Mouse (Mus musculus) frontal cortex, postnatal 36 days (tissue): ENCODE measurements around the gene Aurkaip1.

ENCODE experiments used
- DNase-seq, 2 experiments: peaks; one replicate each; pipeline ENCODE4 v3.0.0; 2022; ENCODE audit warnings: low spot score in 2 of 2

Aurkaip1 gene

GRCm38 (mm10) chr4:155829866-155830265 is 1.2 kb upstream of the Aurkaip1 start:
- no peak for DNase-seq

DNA sequence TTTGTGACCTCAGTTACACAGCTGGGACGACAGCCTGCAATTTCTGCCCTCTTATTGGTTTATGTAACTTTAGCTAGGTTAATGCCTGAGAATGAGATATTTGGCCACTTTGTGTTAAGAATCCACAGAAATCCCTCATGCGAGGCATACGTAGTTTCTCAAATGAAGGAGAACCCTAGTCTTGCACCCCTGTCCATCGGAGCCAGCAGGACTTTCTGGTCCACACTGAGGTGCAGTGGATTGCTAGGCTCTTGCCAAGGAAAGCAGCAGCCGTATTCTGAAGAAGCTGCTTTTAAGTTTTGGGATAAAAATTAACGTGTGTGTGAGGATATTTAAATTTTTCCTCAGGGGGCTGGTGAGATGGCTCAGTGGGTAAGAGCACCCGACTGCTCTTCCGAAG is 476 bp upstream of the Aurkaip1 start:
- no peak for DNase-seq

- peak in 1 of 2 experiments; percentile 10 for DNase-seq
Measured at GRCm38 (mm10) chr4:155831831-155832230, 759 bp downstream of the Aurkaip1 start.

DNA sequence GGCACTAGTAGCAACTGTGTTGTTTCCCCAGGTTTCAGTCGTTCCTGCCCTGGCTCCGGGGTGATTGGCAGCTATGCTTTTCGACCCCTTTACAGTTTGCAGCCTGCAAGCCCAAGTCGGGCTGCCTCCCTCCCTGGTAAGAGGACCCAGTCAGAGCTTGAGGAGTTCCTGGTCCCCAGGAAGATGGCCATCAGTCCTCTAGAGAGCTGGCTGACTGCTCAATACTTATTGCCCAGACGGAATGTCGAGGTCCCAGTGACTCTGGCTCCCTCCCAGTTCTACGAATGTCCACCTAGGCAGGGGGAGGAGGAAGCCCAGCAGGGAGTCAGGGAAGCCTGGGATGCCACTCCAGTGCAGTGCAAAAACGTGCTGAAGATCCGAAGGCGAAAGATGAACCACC is 1.2 kb downstream of the Aurkaip1 start:
- DNase-seq = no peak

- no peak for DNase-seq
Measured at GRCm38 (mm10) chr4:155833234-155833633, 2.2 kb downstream of the Aurkaip1 start.

DNA sequence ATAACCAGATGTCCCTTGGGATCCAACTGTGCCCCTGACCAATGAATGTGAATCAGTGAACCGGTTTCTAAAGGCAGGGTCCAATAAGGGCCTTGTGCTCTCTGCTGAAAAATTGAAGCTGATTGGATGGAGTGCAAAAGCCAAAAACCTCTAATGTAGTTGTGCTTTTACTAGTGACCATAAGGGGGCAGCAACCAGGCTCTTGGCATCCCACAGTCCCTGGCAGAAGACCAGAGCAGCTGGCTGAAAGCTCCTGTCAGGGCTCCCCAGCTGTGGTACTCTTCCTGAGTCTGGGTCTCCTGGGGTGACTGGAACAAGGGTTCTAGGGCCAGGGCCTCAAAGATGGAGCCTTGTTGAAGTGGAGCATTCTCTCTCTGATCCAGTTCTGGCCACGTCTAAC is 2.8 kb downstream of the Aurkaip1 start:
- peak; percentile 73 to 81 for DNase-seq

DNA sequence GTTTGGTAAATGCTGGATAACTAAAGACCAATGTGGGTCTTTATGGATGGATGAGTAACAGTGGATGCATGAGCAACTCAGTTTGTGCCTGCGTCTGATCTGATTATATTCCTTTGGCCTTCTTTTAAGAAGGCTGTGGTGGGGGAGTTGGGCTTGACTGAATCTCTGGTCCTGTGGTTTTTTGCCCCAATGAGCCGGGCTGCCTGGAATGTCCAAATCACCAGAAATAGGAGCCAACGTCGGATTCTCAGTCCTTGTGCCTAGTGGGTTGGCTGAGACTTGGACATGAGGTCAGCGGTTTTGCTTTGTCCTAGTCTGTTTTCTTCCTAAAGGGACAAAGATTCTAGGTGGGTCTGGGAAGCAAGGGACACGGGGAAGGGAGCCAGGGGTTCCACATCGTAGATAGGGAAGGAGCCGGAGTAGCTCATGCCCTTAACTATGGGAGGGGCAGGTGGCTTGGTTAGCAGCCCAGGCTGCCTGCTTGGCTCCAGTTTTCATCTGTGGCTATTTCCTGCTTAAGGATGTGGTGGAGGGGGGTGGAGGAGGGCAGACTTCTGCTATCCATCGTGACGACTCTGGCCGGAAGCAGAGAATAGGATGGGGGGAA is 6.4 kb downstream of the Aurkaip1 start:
- no peak for DNase-seq

GRCm38 (mm10) chr4:155838187-155839153 is 7.4 kb downstream of the Aurkaip1 start:
- no peak for DNase-seq

- DNase-seq = no peak
Measured at GRCm38 (mm10) chr4:155839483-155839910, 8.4 kb downstream of the Aurkaip1 start, which contains the start of gene Mxra8. Mxra8 (plus strand) TSS chr4:155839680.

DNA sequence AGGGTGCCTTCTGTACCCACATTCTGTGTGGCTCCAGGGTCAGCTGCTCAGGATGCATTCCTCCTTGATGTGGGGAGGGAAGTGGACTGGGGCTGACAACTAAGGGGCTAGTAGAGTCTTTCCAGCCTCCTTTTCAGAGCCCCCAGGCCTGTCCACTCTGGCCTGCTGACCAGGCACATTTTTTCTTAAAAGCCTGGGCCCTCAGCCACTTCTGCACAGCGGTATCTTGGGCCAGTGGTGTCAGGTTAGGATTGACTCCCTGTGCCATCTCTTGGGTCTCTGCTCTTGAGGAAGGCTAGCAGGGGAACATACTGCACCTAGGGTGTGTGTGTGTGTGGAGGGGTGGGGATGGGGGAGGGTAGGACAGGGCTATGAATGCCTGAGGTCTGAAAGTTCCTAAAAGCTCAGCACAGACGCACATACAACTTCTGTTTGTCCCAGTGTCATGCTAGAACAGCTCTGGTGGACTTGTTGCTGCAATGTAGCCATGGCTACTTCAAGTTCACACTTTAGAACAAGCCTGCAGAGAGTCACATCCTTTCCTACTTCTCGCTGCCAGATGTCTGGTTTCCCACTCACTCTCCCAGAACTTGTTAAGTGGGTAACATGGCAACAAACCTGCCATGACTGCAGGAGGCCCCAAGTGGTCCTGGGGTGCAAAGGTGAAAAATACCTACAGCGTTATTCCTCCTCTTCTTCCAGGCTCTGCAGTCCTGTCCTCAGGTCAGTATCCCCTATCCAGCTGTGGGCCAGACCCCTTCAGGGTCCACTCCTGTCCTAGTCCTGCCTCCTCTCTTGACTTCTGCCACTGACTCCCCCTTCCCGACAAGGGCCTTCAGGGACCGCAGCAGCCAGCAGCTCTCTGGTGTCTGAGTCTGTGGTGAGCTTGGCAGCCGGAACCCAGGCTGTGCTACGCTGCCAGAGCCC is 9.3 kb downstream of the Aurkaip1 start:
- DNase-seq = no peak

- DNase-seq = peak in 1 of 2 experiments; percentile 33
Measured at GRCm38 (mm10) chr4:155841003-155841454, 10.0 kb downstream of the Aurkaip1 start.

DNA sequence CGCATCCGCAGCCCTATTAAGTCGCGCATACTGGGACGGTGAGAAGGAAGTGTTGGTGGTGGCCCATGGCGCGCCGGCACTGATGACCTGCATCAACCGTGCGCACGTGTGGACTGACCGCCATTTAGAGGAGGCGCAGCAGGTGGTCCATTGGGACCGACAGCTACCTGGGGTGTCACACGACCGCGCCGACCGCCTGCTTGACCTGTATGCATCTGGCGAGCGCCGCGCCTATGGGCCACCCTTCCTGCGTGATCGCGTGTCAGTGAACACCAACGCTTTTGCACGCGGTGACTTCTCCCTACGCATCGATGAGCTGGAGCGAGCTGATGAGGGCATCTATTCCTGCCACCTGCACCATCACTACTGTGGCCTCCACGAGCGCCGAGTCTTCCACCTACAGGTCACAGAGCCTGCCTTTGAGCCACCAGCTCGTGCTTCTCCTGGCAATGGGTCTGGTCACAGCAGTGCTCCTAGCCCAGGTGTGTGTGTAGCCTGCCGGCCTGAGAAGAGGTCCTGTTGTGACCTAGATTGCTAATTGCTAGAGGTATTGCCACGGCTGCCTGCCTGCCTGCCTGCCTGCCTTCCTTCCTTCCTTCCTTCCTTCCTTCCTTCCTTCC is 10.7 kb downstream of the Aurkaip1 start:
- no peak for DNase-seq

- DNase-seq = no peak
Measured at GRCm38 (mm10) chr4:155843231-155843630, 12.2 kb downstream of the Aurkaip1 start.

DNA sequence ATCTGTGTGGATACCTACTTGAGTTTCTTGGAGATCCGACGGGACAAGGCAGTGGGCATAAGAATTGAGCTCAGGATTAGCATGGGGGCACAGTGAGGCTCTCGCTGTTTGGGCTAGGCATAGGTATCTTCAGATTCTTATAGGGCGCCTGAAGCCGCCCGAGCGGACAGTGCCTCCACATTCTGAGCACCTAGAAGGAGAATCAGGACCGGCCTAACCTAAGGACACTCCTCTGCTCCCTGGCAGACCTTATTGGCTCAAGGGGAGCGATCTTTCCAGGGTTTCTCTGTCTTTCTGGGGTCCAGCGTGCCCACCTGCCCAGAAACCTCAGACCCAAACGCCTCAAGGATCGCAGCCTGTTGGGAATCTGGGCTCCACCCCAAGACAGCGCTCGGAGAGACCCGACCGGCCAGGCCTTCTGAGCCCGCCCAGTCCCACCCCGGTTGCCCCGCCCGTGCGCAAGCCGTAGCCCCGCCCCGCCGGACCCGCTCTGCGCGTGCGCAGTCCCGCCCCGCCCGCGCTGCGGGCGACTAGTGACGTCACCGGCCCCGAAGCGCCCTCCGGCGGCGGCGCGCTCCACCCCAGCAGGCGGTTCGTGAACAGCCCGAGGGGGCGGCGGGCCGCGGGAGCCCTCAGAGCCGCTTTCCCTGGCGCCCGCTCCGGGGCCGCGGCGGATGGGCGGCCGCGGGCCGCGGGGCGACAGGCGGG is 16.0 kb downstream of the Aurkaip1 start, which contains the start of gene Dvl1:
Gene Dvl1, plus strand, starts transcription at position 532 of the 708 bp plus-strand sequence.
- DNase-seq = peak; percentile 93 to 96

DNA sequence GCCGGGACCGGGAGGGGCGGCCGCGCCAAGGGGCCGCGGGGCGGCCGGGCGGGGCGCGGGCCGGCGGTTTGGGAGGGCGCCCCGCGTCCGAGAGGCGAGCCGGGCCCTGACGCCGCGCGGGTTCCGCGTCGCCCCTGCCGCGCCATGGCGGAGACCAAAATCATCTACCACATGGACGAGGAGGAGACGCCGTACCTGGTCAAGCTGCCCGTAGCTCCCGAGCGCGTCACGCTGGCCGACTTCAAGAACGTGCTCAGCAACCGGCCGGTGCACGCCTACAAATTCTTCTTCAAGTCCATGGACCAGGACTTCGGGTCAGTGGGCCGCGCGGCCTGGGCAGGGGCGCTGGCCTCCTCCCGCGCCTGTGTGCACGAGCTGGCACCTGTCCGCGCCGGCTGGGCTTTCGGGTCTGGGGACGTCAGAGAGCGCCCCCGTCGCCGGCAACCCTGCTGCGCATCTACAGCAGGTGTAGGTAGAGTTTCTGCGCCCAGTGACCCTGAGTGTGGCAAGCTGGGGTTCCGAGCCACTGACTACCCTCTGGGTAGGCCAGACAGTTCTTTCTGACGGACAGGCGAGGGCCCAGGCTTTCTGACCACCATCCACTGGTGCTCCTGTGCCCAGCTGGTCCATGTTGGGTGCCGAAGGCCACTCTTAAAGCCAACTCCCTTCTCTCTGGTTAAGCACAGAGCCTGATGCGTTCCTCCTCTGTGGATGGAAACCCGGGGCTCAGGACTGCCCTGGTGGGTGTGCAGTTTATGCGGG is 16.7 kb downstream of the Aurkaip1 start:
- no peak for DNase-seq

GRCm38 (mm10) chr4:155848434-155849095 is 17.5 kb downstream of the Aurkaip1 start:
- no peak for DNase-seq

- DNase-seq = no peak
Measured at GRCm38 (mm10) chr4:155849391-155849790, 18.3 kb downstream of the Aurkaip1 start.

DNA sequence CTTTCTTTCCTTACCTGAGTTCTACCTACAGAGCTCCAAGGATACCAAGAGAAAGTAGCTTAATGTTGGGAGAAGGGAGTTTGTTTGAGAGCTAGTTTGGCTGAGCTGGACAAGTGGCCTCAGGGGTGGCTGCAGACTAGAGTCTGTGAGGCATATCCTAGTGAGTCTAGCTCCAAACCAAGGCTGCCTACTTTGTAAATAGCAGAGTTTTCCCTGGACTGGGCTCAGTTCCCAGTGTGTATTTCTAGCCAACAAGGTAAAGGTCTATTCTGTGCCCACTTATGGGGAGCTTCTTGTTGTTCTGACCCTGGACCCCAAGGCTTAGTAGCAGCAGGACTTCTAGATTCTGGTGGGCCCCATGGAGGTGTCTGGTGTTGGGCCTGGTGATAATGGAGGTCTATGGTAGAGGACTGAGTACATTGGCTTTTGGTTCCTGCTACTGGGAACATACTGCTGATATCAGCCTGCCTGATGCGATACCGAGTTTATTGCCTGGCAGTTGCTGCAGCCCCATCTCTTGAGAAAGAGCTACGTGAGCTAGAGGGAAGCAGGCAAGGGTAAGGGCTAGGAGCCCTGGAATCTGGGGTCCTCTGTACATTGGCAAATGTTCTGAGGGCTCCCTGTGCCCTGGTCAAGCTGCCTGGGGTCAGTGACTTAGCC is 18.9 kb downstream of the Aurkaip1 start:
- no peak for DNase-seq

- DNase-seq = no peak
Measured at GRCm38 (mm10) chr4:155851368-155851767, 20.3 kb downstream of the Aurkaip1 start.
